Mouse (Mus musculus): ENCODE results near the gene Flrt1.
A peak's percentile ranks its signal among the peaks of the same experiment; 100 is the strongest.

Gene Flrt1

GRCm38 (mm10) chr19:7128551-7129475 lies 23.3 kb upstream of the Flrt1 start:
- DNase-seq, result no peak

GRCm38 (mm10) chr19:7126933-7127332 lies 21.4 kb upstream of the Flrt1 start:
- no peak for DNase-seq

GRCm38 (mm10) chr19:7126209-7126608 lies 20.7 kb upstream of the Flrt1 start:
- DNase-seq, result no peak

- DNase-seq, result no peak
Measured at GRCm38 (mm10) chr19:7125526-7126156, 20.1 kb upstream of the Flrt1 start.

GRCm38 (mm10) chr19:7122698-7123306 lies 17.3 kb upstream of the Flrt1 start:
- DNase-seq, result no peak

GRCm38 (mm10) chr19:7122277-7122676 lies 16.7 kb upstream of the Flrt1 start:
- DNase-seq, result peak; percentile 59 to 74

- DNase-seq, result peak; percentile 64 to 76
Measured at GRCm38 (mm10) chr19:7121252-7121651, 15.7 kb upstream of the Flrt1 start.

GRCm38 (mm10) chr19:7117653-7118307 lies 12.3 kb upstream of the Flrt1 start:
- DNase-seq, result no peak

- DNase-seq, result no peak
Measured at GRCm38 (mm10) chr19:7117141-7117540, 11.6 kb upstream of the Flrt1 start.

- no peak for DNase-seq
Measured at GRCm38 (mm10) chr19:7116038-7116731, 10.7 kb upstream of the Flrt1 start.

GRCm38 (mm10) chr19:7113574-7113973 lies 8.0 kb upstream of the Flrt1 start:
- no peak for DNase-seq

- no peak for DNase-seq
Measured at GRCm38 (mm10) chr19:7112628-7113027, 7.1 kb upstream of the Flrt1 start.

- no peak for DNase-seq
Measured at GRCm38 (mm10) chr19:7111710-7112109, 6.2 kb upstream of the Flrt1 start.

- no peak for DNase-seq
Measured at GRCm38 (mm10) chr19:7111309-7111708, 5.8 kb upstream of the Flrt1 start.

- peak in 1 of 2 experiments; percentile 48 for DNase-seq
Measured at GRCm38 (mm10) chr19:7110875-7111274, 5.3 kb upstream of the Flrt1 start.

GRCm38 (mm10) chr19:7110097-7110496 lies 4.6 kb upstream of the Flrt1 start:
- DNase-seq, result no peak

- DNase-seq, result peak; percentile 69 to 83
Measured at GRCm38 (mm10) chr19:7108114-7108905, 2.8 kb upstream of the Flrt1 start.

GRCm38 (mm10) chr19:7107174-7107573 lies 1.6 kb upstream of the Flrt1 start:
- no peak for DNase-seq

GRCm38 (mm10) chr19:7106566-7106965 lies 1.0 kb upstream of the Flrt1 start:
- no peak for DNase-seq

GRCm38 (mm10) chr19:7103993-7104401 lies 1.5 kb downstream of the Flrt1 start:
- no peak for DNase-seq

GRCm38 (mm10) chr19:7103349-7103992 lies 2.1 kb downstream of the Flrt1 start:
- DNase-seq, result no peak
